ENCODE assay signal across 9 mouse cellular contexts in the genomic region with DNA sequence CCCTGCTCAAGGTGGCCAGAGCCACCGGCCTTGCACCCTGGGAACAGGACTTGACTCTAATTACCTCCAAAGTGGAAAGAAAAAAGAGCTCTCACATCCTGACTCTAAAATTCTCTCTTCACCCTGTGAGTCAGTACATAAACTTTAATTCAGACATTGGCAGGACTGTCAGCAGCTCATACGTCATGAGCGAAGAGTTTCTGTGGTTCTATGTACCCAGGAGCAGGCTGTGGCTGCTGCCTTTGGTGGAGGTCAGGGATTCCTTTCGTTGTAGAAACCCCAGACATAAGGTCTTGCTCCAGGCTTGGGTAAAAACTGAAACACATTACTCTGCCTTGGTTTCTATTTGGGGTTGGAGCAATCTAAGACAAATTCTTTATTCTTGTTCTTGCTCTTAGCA.
"Had no signal": no experiment of that assay in that cellular context is flagged by ENCODE, and none has a peak within 500 bp of the region (broad histone marks: within the 10 kb centered on the region; RNA-seq: fewer than 3 reads in every experiment).

No protein-coding gene starts in this region.

- DNase-seq: lung, adult 18-20 months; lung, embryonic 14.5 days; lung, postnatal 10 days; lung, postnatal 4 days; retina, postnatal 1 day; right cerebral cortex, adult 18-20 months; thymus, adult 2 months; thymus, postnatal 25 days; thymus, postnatal 4 days had no signal
